Mouse (Mus musculus) heart, postnatal 0 days (tissue): ENCODE data around the gene Sub1.

Experiments used
- CTCF ChIP-seq: IDR thresholded peaks from 2 replicates; pipeline ENCODE4 v1.5.1; 2016; ENCODE audit warnings: antibody characterized with exemption, control low read depth, low read depth
- EP300 ChIP-seq: IDR thresholded peaks from 2 replicates; pipeline ENCODE4 v1.6.1; 2016; ENCODE audit warnings: antibody characterized with exemption, low read depth

GRCm38 (mm10) chr15:11996883-11997282 is at the start of gene Sub1:
- TF ChIP-seq CTCF, result no peak
- TF ChIP-seq EP300, result no peak
